Mouse (Mus musculus) brain, embryonic 14.5 days (tissue): Measurements from ENCODE around the gene Elmod2.

Source experiments
- CTCF ChIP-seq: fragments of 200-500 bp; IDR thresholded peaks from 2 replicates; pipeline ENCODE4 v1.5.1; 2012; ENCODE audit warnings: inconsistent platforms, mild to moderate bottlenecking, moderate library complexity, borderline replicate concordance; ENCODE audit not compliant: insufficient read depth, insufficient read length; ENCODE audit errors: extremely low read depth
- POLR2A ChIP-seq: fragments of 200-500 bp; IDR thresholded peaks from 2 replicates; pipeline ENCODE4 v1.6.1; 2012; ENCODE audit warnings: mild to moderate bottlenecking, inconsistent platforms, borderline replicate concordance; ENCODE audit not compliant: poor library complexity, insufficient read depth, insufficient read length, severe bottlenecking; ENCODE audit errors: extremely low read depth

GRCm38 (mm10) chr8:83381016-83381415 is 48.7 kb upstream of the Elmod2 start:
- TF ChIP-seq CTCF (no peak), POLR2A (no peak)
